Mouse (Mus musculus) CH12F3 (cell line): ENCODE data around the gene Asb14.
"Not testable (repeated sequence)": the region's sequence is repeated elsewhere in the genome, so short reads cannot be mapped to it uniquely, and the experiment has no call there.

Experiments
- in situ Hi-C: fragments of 300-500 bp; cut with MboI; formaldehyde crosslinking; loops from 2 replicates; pipeline ENCODE4 v1.14.3; 2020; ENCODE audit warnings: low sequenced_read_pairs

Asb14 gene

GRCm38 (mm10) chr14:26894392-26894791, at the start of gene Asb14:
TSS of gene Asb14 (plus strand) at chr14:26894557.
- in situ Hi-C loops = no loop called here

GRCm38 (mm10) chr14:26853053-26853452, 41.3 kb upstream of the Asb14 start:
- in situ Hi-C loops = no loop called here

- in situ Hi-C loops = no loop called here
Measured at GRCm38 (mm10) chr14:26854066-26854465, 40.3 kb upstream of the Asb14 start.

- in situ Hi-C loops = no loop called here
Measured at GRCm38 (mm10) chr14:26858364-26858763, 36.0 kb upstream of the Asb14 start.

GRCm38 (mm10) chr14:26859024-26859423, 35.3 kb upstream of the Asb14 start:
- in situ Hi-C loops = no loop called here

- in situ Hi-C loops = no loop called here
Measured at GRCm38 (mm10) chr14:26867356-26867755, 27.0 kb upstream of the Asb14 start.

- in situ Hi-C loops = no loop called here
Measured at GRCm38 (mm10) chr14:26868299-26868698, 26.1 kb upstream of the Asb14 start.

GRCm38 (mm10) chr14:26878756-26879155, 15.6 kb upstream of the Asb14 start:
- in situ Hi-C loops = no loop called here

- in situ Hi-C loops = no loop called here
Measured at GRCm38 (mm10) chr14:26879976-26880375, 14.4 kb upstream of the Asb14 start.

GRCm38 (mm10) chr14:26881700-26882099, 12.7 kb upstream of the Asb14 start:
- in situ Hi-C loops = no loop called here

GRCm38 (mm10) chr14:26887244-26887643, 7.1 kb upstream of the Asb14 start:
- in situ Hi-C loops = no loop called here

- in situ Hi-C loops = no loop called here
Measured at GRCm38 (mm10) chr14:26890777-26891176, 3.6 kb upstream of the Asb14 start.

GRCm38 (mm10) chr14:26899490-26899889, 5.1 kb downstream of the Asb14 start:
- in situ Hi-C loops = no loop called here

GRCm38 (mm10) chr14:26900893-26901292, 6.5 kb downstream of the Asb14 start:
- in situ Hi-C loops = no loop called here

GRCm38 (mm10) chr14:26907401-26907800, 13.0 kb downstream of the Asb14 start:
- in situ Hi-C loops = no loop called here

- in situ Hi-C loops = not testable (repeated sequence)
Measured at GRCm38 (mm10) chr14:26910461-26910860, 16.1 kb downstream of the Asb14 start.

GRCm38 (mm10) chr14:26911201-26911600, 16.8 kb downstream of the Asb14 start:
- in situ Hi-C loops = no loop called here

- in situ Hi-C loops = no loop called here
Measured at GRCm38 (mm10) chr14:26911826-26912225, 17.5 kb downstream of the Asb14 start.

GRCm38 (mm10) chr14:26913681-26914268, 19.4 kb downstream of the Asb14 start:
- in situ Hi-C loops = no loop called here

GRCm38 (mm10) chr14:26919310-26919709, 25.0 kb downstream of the Asb14 start:
- in situ Hi-C loops = no loop called here

- in situ Hi-C loops = no loop called here
Measured at GRCm38 (mm10) chr14:26923702-26924421, 29.5 kb downstream of the Asb14 start.

- in situ Hi-C loops = no loop called here
Measured at GRCm38 (mm10) chr14:26934891-26935290, 40.5 kb downstream of the Asb14 start.

- in situ Hi-C loops = no loop called here
Measured at GRCm38 (mm10) chr14:26935558-26935957, 41.2 kb downstream of the Asb14 start.
